Mouse (Mus musculus): ENCODE measurements around the gene AC153137.1. TPM values are rescaled to one million over a fixed set of nuclear protein-coding genes. Genes with fewer than 3 reads are reported as not detected.
"Not testable (repeated sequence)": the region's sequence is repeated elsewhere in the genome, so short reads cannot be mapped to it uniquely, and the experiment has no call there.

The AC153137.1 gene
- polyA plus RNA-seq (2011; ENCODE audit: insufficient read depth, insufficient read length, low replicate concordance, missing spikeins), result not detected in 2 replicates

DNA sequence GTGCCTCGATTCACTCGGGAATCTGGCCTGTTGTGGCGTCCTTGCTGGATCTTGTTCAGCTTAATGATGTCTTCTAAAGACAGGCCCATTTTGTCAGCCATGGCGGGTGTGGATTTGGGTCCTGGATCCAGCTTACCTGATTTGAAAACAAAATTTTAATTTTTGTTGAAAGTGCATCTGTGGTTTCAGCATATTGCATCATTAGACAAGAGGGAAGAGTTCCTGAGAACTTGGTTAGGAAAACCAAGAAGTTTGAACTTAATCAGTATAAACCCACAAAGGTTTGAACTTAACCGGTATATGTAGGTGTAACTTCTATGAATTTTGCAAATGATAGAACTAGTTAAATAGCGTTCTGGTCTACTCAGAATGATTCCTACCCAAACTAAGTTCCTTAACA is at the start of gene AC153137.1:
TSS of gene AC153137.1 (minus strand) at position 101 of the 400 bp plus-strand sequence.
- not testable (repeated sequence) for H3K4me3 ChIP-seq (replicated peaks; ENCODE audit: control insufficient read depth, low read depth, low read length); H3K4me1 ChIP-seq (ENCODE audit: control insufficient read depth, insufficient read depth, low read length); H3K27ac ChIP-seq (ENCODE audit: control insufficient read depth, insufficient read depth, low read depth, low read length, poor library complexity)
- WGBS, result 68% methylated on average over 6 of the region's 6 CpGs

GRCm38 (mm10) chr1:31023173-31023572 is 45.4 kb upstream of the AC153137.1 start:
- no peak for TF ChIP-seq POLR2A (IDR thresholded peaks at IDR 0.05; ENCODE audit: borderline replicate concordance, control insufficient read depth, low read depth, low read length)
- no peak for TF ChIP-seq CTCF (IDR thresholded peaks at IDR 0.05; ENCODE audit: control insufficient read depth, insufficient read depth, low read length)
- no peaks in the 10 kb centered on the region for H3K4me1 ChIP-seq (ENCODE audit: control insufficient read depth, insufficient read depth, low read length)
- H3K4me3 ChIP-seq (replicated peaks; ENCODE audit: control insufficient read depth, low read depth, low read length), result no peak overlapping the region
- H3K27ac ChIP-seq (ENCODE audit: control insufficient read depth, insufficient read depth, low read depth, low read length, poor library complexity), result no peak overlapping the region

DNA sequence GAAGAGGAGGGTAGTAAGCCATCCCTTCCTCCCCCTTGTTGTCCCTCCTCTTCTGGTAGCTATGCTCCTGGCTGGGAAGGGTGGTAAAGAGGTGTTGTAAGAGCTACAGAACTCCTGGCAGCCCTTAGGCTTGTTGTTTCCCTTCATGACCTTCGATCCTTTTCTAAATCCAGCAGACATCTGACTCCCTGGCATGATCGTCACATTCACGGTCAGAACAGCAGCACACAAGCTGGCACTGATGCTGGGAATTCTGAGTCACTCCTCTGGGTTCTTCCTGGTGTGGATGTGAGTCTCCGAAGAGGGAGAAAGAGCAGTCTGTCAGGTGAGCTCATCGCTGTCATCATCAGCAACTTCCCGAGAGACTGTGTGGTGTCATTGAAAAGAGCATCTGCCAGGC is 41.5 kb upstream of the AC153137.1 start:
- Histone ChIP-seq H3K4me1 (ENCODE audit: control insufficient read depth, insufficient read depth, low read length) (no peaks in the 10 kb centered on the region), H3K4me3 (replicated peaks; ENCODE audit: control insufficient read depth, low read depth, low read length) (no peak overlapping the region), H3K27ac (ENCODE audit: control insufficient read depth, insufficient read depth, low read depth, low read length, poor library complexity) (no peak overlapping the region)
- TF ChIP-seq POLR2A (IDR thresholded peaks at IDR 0.05; ENCODE audit: borderline replicate concordance, control insufficient read depth, low read depth, low read length) (no peak), CTCF (IDR thresholded peaks at IDR 0.05; ENCODE audit: control insufficient read depth, insufficient read depth, low read length) (no peak)
- WGBS, result 77% methylated on average over 6 of the region's 6 CpGs

DNA sequence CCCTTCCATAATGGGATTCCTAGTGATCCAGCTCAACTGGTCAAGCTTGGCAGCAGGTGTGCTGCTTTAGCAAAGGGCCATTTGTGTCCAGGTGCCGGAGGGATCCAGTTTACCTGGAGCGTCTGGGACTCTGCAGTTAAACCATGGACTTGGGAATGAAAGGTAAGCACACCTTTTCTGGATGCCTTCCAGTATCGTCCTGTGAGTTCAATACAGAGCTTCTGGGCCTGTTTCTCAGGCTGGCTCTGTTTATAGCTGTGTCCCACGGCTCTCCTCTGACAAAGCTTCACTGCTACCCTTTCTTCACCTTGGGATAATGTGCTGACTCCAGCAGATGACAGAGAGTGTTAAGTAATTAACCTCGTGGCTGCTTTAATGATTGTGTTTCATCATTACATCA is 39.6 kb upstream of the AC153137.1 start:
- TF ChIP-seq POLR2A (IDR thresholded peaks at IDR 0.05; ENCODE audit: borderline replicate concordance, control insufficient read depth, low read depth, low read length), result no peak
- TF ChIP-seq CTCF (IDR thresholded peaks at IDR 0.05; ENCODE audit: control insufficient read depth, insufficient read depth, low read length), result no peak
- 71% methylated on average over 5 of the region's 5 CpGs for WGBS
- no peak overlapping the region for H3K27ac ChIP-seq (ENCODE audit: control insufficient read depth, insufficient read depth, low read depth, low read length, poor library complexity)

GRCm38 (mm10) chr1:31016068-31016467 is 38.3 kb upstream of the AC153137.1 start:
- WGBS, result 71% methylated on average over 6 of the region's 6 CpGs
- Histone ChIP-seq H3K27ac (ENCODE audit: control insufficient read depth, insufficient read depth, low read depth, low read length, poor library complexity) (no peak overlapping the region), H3K4me3 (replicated peaks; ENCODE audit: control insufficient read depth, low read depth, low read length) (no peak overlapping the region), H3K4me1 (ENCODE audit: control insufficient read depth, insufficient read depth, low read length) (no peaks in the 10 kb centered on the region)
- TF ChIP-seq POLR2A (IDR thresholded peaks at IDR 0.05; ENCODE audit: borderline replicate concordance, control insufficient read depth, low read depth, low read length) (no peak), CTCF (IDR thresholded peaks at IDR 0.05; ENCODE audit: control insufficient read depth, insufficient read depth, low read length) (no peak)

More for the DNA sequence above, 39.6 kb upstream of the AC153137.1 start:
- Histone ChIP-seq H3K4me1 (ENCODE audit: control insufficient read depth, insufficient read depth, low read length) (no peaks in the 10 kb centered on the region), H3K4me3 (replicated peaks; ENCODE audit: control insufficient read depth, low read depth, low read length) (no peak overlapping the region)

- 67% methylated on average over 2 of the region's 2 CpGs for WGBS
- Histone ChIP-seq H3K27ac (ENCODE audit: control insufficient read depth, insufficient read depth, low read depth, low read length, poor library complexity) (no peak overlapping the region), H3K4me1 (ENCODE audit: control insufficient read depth, insufficient read depth, low read length) (no peaks in the 10 kb centered on the region)
Observed at GRCm38 (mm10) chr1:31015261-31015660, 37.5 kb upstream of the AC153137.1 start.

DNA sequence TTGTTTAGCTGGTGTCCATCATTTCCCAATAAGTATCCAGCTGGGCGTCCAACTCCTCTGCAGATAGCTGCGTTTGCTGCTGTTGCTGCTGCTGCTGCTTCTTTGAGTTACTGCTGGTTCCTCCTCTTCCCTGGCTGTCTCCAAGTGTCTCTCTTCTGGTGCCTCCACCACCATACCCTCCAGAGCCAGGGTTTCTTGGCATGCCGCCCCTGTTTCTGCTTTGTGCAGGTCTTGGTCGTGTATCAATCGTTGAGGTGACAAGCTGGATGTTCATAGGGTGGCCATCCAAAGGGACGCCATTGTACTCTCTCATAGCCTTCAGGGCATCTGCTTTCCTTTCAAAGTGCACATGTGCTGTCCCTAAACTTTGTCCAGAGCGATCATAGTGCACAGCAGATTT is 529 bp downstream of the AC153137.1 start:
- H3K27ac ChIP-seq (ENCODE audit: control insufficient read depth, insufficient read depth, low read depth, low read length, poor library complexity); H3K4me3 ChIP-seq (replicated peaks; ENCODE audit: control insufficient read depth, low read depth, low read length); H3K4me1 ChIP-seq (ENCODE audit: control insufficient read depth, insufficient read depth, low read length): not testable (repeated sequence)
- WGBS, result 78% methylated on average over 7 of the region's 7 CpGs

More at GRCm38 (mm10) chr1:31015261-31015660, 37.5 kb upstream of the AC153137.1 start:
- no peak overlapping the region for H3K4me3 ChIP-seq (replicated peaks; ENCODE audit: control insufficient read depth, low read depth, low read length)
- no peak for TF ChIP-seq CTCF (IDR thresholded peaks at IDR 0.05; ENCODE audit: control insufficient read depth, insufficient read depth, low read length)
- no peak for TF ChIP-seq POLR2A (IDR thresholded peaks at IDR 0.05; ENCODE audit: borderline replicate concordance, control insufficient read depth, low read depth, low read length)

DNA sequence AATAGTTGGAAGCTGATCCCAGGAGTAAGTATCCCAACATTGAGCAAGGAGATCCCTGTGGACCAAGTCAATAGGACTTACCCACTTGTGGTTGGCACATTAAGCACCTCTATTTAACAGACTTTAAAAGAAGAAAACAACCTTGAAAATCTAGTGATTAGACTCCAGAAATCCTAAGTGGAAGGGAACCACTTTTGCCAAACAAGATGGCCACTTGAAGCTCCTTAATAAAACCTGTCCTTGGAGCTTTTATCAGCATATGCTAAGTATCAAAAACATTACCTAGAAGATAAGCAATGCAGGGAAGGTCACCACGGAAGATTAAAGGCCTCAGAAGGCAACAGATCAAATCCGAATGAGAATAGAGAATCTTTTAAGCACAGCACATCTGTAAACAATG is 26.0 kb downstream of the AC153137.1 start:
- 66% methylated on average over 2 of the region's 2 CpGs for WGBS
- Histone ChIP-seq H3K27ac (ENCODE audit: control insufficient read depth, insufficient read depth, low read depth, low read length, poor library complexity) (no peak overlapping the region), H3K4me1 (ENCODE audit: control insufficient read depth, insufficient read depth, low read length) (no peaks in the 10 kb centered on the region), H3K4me3 (replicated peaks; ENCODE audit: control insufficient read depth, low read depth, low read length) (no peak overlapping the region)
- TF ChIP-seq POLR2A (IDR thresholded peaks at IDR 0.05; ENCODE audit: borderline replicate concordance, control insufficient read depth, low read depth, low read length), result no peak
- no peak for TF ChIP-seq CTCF (IDR thresholded peaks at IDR 0.05; ENCODE audit: control insufficient read depth, insufficient read depth, low read length)

DNA sequence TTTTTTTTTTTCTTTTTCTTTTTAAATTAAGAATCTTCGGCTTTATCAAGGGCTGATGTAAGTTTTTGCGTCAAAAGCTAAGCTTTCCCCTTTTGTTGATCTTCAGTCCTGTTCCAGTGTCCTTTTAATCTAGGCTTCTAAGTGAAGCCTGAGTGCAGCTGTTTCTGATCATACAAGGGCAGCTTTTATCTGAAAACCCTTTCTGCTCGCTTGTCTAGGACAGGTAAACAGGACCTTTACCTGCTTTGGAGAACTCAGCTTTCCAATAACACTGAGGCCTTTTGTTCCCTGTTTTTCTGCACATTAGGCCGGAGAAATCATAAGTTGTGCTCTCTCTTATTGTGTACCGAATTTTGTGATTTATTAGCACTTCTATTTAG is 27.3 kb downstream of the AC153137.1 start:
- WGBS, result 23% methylated on average over 5 of the region's 5 CpGs
- H3K4me3 ChIP-seq (replicated peaks; ENCODE audit: control insufficient read depth, low read depth, low read length), result no peak overlapping the region
- no peaks in the 10 kb centered on the region for H3K4me1 ChIP-seq (ENCODE audit: control insufficient read depth, insufficient read depth, low read length)
- H3K27ac ChIP-seq (ENCODE audit: control insufficient read depth, insufficient read depth, low read depth, low read length, poor library complexity), result no peak overlapping the region
- TF ChIP-seq POLR2A (IDR thresholded peaks at IDR 0.05; ENCODE audit: borderline replicate concordance, control insufficient read depth, low read depth, low read length) (no peak), CTCF (IDR thresholded peaks at IDR 0.05; ENCODE audit: control insufficient read depth, insufficient read depth, low read length) (no peak)
